Mouse (Mus musculus) limb, embryonic 14.5 days (tissue): ENCODE data around the gene Whamm. TPM values are rescaled to one million over a fixed set of nuclear protein-coding genes. Genes with fewer than 3 reads are reported as not detected.

Experiments
- ATAC-seq: fragments of 200-750 bp; cut with Nextera tagmentation; 2 replicates; pipeline ENCODE4 v1.8.0; 2017; ENCODE audit warnings: low read depth, moderate number of reproducible peaks, moderate TSS enrichment; ENCODE audit not compliant: low FRiP score
- DNase-seq: peaks from one replicate; pipeline ENCODE4 v3.0.0-alpha.2; 2015; ENCODE audit warnings: low spot score
- H3K27ac ChIP-seq: fragments of 300-500 bp; sonication (generic); replicated peaks from 2 replicates; pipeline ENCODE4 v1.5.1; 2014; ENCODE audit warnings: low read depth, mild to moderate bottlenecking, low read length, moderate library complexity, mixed read lengths
- H3K27me3 ChIP-seq: fragments of 300-500 bp; sonication (generic); 2 replicates; pipeline ENCODE4 v1.6.1; 2014; ENCODE audit warnings: low read length, mixed read lengths; ENCODE audit not compliant: control insufficient read depth, insufficient read depth
- H3K36me3 ChIP-seq: fragments of 300-500 bp; sonication (generic); 2 replicates; pipeline ENCODE4 v1.6.1; 2014; ENCODE audit warnings: mild to moderate bottlenecking, low read length, moderate library complexity, mixed read lengths; ENCODE audit not compliant: control insufficient read depth, insufficient read depth
- H3K4me1 ChIP-seq: fragments of 300-500 bp; sonication (generic); 2 replicates; pipeline ENCODE4 v1.6.1; 2014; ENCODE audit warnings: antibody characterized with exemption, low read length, mixed read lengths; ENCODE audit not compliant: control insufficient read depth, insufficient read depth
- H3K4me2 ChIP-seq: fragments of 300-500 bp; sonication (generic); replicated peaks from 2 replicates; pipeline ENCODE4 v1.6.1; 2014; ENCODE audit warnings: low read depth, mild to moderate bottlenecking, low read length, moderate library complexity; ENCODE audit not compliant: severe bottlenecking
- H3K4me3 ChIP-seq: fragments of 300-500 bp; sonication (generic); replicated peaks from 2 replicates; pipeline ENCODE4 v1.5.1; 2014; ENCODE audit warnings: low read length
- H3K9ac ChIP-seq: fragments of 300-500 bp; sonication (generic); 2 replicates; pipeline ENCODE4 v1.6.1; 2014; ENCODE audit warnings: mild to moderate bottlenecking, low read depth, low read length, moderate library complexity; ENCODE audit not compliant: severe bottlenecking
- H3K9me3 ChIP-seq: fragments of 300-500 bp; sonication (generic); 2 replicates; pipeline ENCODE4 v1.6.1; 2016; ENCODE audit warnings: low read length; ENCODE audit not compliant: control insufficient read depth
- POLR2A ChIP-seq: fragments of 200-500 bp; IDR thresholded peaks from 2 replicates; pipeline ENCODE4 v1.8.0; 2012; ENCODE audit warnings: inconsistent platforms, mild to moderate bottlenecking, moderate library complexity, borderline replicate concordance; ENCODE audit not compliant: insufficient read depth, insufficient read length; ENCODE audit errors: extremely low read depth
- WGBS: fragments of 180-500 bp; shearing (Covaris S2); extraction: QIAGEN DNeasy Blood & Tissue Kit; methylation state at CpG from one replicate; pipeline ENCODE4 v1.1.7; 2014; 5-methylcytosine and 5-hydroxymethylcytosine counted together
- polyA plus RNA-seq, 2 experiments: library from polyadenylated mRNA; depleted of rRNA in 1 of 2; stranded (reverse) in 1 of 2; unstranded in 1 of 2; fragments of >200 nt; fragmentation: Nextera tagmentation in 1 of 2; extraction: Ambion mirVana in 1 of 2; gene quantifications; 2 replicates each; pipeline versions ENCODE4 v1.2.1 to v1.2.3; 2012 to 2014

Gene Whamm
- polyA plus RNA-seq, 2 experiments, result 5.4 to 10.4 TPM

DNA sequence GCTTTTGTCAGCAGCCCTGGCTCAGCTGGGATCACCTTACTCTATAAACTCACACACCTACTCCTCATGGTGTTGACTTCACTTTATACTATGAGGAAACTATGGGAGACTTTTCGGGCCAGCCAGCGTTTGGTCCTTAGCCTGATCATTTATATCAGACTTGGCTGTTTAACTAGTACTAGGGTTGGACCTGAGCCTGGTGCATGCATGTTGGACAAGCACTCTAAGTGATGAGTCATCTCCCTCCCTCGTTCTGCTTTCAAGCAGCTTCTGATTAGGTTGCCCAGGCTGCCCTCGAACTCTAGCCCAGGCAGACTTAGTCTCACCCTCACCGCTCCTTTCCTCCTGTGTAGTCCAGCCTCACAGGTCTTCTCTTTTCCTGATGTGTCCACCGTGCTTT, 2.3 kb downstream of the Whamm start:
- Histone ChIP-seq H3K9ac (no peak overlapping the region), H3K9me3 (no peaks in the 10 kb centered on the region), H3K4me3 (no peak overlapping the region), H3K36me3 (peaks cover 15% of the 10 kb centered on the region), H3K27me3 (no peaks in the 10 kb centered on the region), H3K4me1 (peaks cover 5% of the 10 kb centered on the region), H3K27ac (no peak overlapping the region), H3K4me2 (no peak overlapping the region)
- ATAC-seq (no peak), DNase-seq (no peak)
- TF ChIP-seq POLR2A, result no peak
- 85% methylated on average over 6 of the region's 6 CpGs for WGBS

DNA sequence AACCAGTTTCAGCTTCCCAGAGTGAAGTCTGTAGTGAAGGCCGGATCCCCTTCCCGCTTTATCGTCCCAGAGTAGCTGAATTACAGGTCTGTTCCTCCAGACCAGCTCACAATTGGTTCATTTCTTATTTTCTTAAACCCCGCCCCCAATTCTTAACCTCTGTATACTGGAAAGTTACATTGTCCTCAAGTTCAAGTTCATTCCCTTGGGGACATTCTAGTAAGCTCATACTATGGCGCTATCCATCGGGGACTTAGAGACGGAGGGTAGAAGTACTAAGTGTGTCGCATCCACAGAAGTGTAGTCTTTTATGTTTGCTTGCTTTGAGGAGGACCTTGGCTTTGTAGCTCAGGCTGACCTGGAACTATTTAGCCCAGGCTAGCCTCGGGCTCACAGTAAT, 2.8 kb downstream of the Whamm start:
- no peak overlapping the region for H3K9ac ChIP-seq
- no peak for ATAC-seq
- 92% methylated on average over 9 of the region's 9 CpGs for WGBS
- no peak overlapping the region for H3K4me3 ChIP-seq
- no peak for DNase-seq
- no peaks in the 10 kb centered on the region for H3K27me3 ChIP-seq
- no peaks in the 10 kb centered on the region for H3K9me3 ChIP-seq
- peaks cover 5% of the 10 kb centered on the region for H3K4me1 ChIP-seq
- no peak for TF ChIP-seq POLR2A
- H3K36me3 ChIP-seq, result peaks cover 16% of the 10 kb centered on the region
- H3K27ac ChIP-seq, result no peak overlapping the region
- H3K4me2 ChIP-seq, result no peak overlapping the region

DNA sequence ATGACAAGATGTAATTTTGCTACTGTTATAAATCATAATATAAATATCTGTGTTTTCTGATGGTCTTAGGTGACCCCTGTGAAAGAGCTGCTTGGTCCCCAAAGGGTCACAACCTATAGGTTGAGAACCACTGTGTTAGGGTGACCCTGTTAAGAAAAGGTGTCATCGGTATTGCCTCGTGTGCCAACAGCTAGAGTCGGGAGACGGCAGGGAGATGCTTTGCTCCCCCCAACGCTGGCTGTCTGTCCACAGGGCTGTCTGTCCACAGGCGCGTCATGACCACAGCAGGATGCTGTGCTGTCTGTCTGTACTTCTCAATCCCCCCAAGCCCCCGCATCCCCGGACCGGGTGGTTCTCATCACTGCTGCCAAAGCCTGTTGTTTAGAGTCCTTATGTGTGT, 4.5 kb downstream of the Whamm start:
- no peak overlapping the region for H3K4me3 ChIP-seq
- H3K9me3 ChIP-seq, result no peaks in the 10 kb centered on the region
- H3K4me2 ChIP-seq, result no peak overlapping the region
- H3K9ac ChIP-seq, result no peak overlapping the region
- no peak for DNase-seq
- no peak for TF ChIP-seq POLR2A
- peaks cover 5% of the 10 kb centered on the region for H3K4me1 ChIP-seq
- WGBS, result 92% methylated on average over 10 of the region's 10 CpGs
- H3K36me3 ChIP-seq, result peaks cover 16% of the 10 kb centered on the region
- no peak for ATAC-seq
- no peak overlapping the region for H3K27ac ChIP-seq
- no peaks in the 10 kb centered on the region for H3K27me3 ChIP-seq

DNA sequence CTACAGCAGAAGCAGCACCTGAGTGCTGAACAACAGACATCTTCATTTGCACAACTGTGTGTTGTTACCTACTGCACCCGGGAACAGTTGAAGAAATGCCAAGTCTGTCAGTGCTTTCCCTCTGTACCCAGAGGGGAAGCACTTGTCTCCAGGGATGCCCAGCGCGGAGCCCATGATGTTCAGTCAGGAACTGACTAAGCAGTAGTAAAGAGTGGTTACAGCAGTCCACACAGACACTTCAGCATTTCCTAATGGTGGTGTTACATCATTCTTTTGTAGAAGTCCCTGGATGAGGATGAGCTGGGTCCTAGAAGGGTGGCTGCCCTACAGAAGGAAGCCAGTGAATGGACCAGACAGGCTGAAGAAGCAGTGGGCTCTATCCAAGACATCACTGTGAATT, 6.8 kb downstream of the Whamm start:
- H3K4me1 ChIP-seq, result no peaks in the 10 kb centered on the region
- H3K27me3 ChIP-seq, result no peaks in the 10 kb centered on the region
- ATAC-seq (no peak), DNase-seq (no peak)
- H3K4me2 ChIP-seq, result no peak overlapping the region
- no peaks in the 10 kb centered on the region for H3K9me3 ChIP-seq
- H3K27ac ChIP-seq, result no peak overlapping the region
- no peak overlapping the region for H3K4me3 ChIP-seq
- peaks cover 16% of the 10 kb centered on the region for H3K36me3 ChIP-seq
- no peak for TF ChIP-seq POLR2A
- WGBS, result 91% methylated on average over 3 of the region's 3 CpGs
- no peak overlapping the region for H3K9ac ChIP-seq

DNA sequence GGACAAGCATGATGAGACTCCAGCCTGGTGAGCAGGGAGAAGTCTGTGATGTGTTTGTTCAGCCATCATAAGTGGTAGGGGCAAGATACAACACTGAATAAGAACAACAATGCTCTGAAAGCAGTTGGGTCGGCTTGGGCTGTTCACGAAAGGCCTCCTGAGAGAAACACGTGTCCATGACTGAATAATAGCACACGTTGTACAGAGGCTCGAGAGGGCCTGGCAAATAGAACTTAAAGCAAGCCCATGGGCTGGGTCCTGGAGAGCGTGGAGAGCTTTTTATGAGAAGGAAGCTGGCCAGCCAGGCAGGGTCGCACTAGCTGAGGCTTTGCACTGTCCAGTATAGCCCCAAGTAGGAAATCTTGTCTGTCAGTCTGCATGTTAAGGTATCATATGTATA, 7.3 kb downstream of the Whamm start:
- Histone ChIP-seq H3K4me3 (no peak overlapping the region), H3K9ac (no peak overlapping the region), H3K36me3 (peaks cover 16% of the 10 kb centered on the region), H3K27ac (no peak overlapping the region), H3K9me3 (no peaks in the 10 kb centered on the region), H3K4me2 (no peak overlapping the region), H3K4me1 (no peaks in the 10 kb centered on the region), H3K27me3 (no peaks in the 10 kb centered on the region)
- DNase-seq, result no peak
- 88% methylated on average over 7 of the region's 7 CpGs for WGBS
- no peak for TF ChIP-seq POLR2A
- ATAC-seq, result no peak

DNA sequence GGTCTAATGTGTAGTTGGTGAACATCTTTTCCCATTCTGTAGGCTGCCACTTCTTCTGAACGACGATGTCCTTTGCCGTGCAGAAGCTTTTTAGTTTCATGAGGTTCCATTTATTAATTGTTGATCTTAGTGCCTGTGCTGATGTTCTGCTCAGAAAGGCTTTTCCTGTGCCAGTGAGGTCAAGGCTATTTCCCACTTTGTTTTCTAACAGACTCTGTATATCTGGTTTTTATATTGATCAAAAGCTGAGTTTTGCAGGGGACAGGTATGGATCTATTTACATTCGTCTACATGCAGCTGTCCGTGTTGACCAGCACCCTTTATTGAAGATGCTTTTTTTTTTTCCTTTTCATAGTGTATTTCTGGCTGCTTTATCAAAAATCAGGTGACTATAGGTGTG, 8.2 kb downstream of the Whamm start:
- 96% methylated on average over 5 of the region's 5 CpGs for WGBS
- no peak for DNase-seq

More for the DNA sequence above, 8.2 kb downstream of the Whamm start:
- TF ChIP-seq POLR2A, result no peak
- no peak for ATAC-seq
- H3K4me2 ChIP-seq, result no peak overlapping the region
- H3K4me1 ChIP-seq, result no peaks in the 10 kb centered on the region
- no peak overlapping the region for H3K27ac ChIP-seq
- no peak overlapping the region for H3K9ac ChIP-seq
- H3K4me3 ChIP-seq, result no peak overlapping the region
- H3K27me3 ChIP-seq, result no peaks in the 10 kb centered on the region
- no peaks in the 10 kb centered on the region for H3K9me3 ChIP-seq
- H3K36me3 ChIP-seq, result peaks cover 16% of the 10 kb centered on the region
